Mouse (Mus musculus): ENCODE data around the gene Sgsm2.

Gene Sgsm2

DNA sequence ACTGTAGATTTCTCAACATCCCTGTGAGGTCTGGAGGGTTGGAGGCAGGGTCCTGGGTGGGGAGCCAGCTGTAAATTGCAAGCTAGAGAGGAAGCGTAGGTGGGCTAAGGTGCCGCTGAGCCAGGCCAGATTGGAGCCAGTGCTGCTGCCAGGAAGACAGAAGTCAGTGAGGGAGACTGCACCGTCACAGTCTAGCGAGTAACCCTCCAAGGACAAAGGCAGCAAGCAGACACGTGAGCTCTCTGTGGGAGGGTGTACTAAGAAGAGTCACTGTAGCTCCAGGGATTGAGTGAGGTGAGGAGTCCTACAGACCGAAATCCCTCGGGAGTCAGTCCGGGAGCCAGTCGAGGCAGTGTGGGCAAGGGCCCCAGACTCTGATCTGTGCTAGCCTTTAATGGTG is 55.5 kb downstream of the Sgsm2 start:
- in situ Hi-C loops (cut with MboI): no loop called here

DNA sequence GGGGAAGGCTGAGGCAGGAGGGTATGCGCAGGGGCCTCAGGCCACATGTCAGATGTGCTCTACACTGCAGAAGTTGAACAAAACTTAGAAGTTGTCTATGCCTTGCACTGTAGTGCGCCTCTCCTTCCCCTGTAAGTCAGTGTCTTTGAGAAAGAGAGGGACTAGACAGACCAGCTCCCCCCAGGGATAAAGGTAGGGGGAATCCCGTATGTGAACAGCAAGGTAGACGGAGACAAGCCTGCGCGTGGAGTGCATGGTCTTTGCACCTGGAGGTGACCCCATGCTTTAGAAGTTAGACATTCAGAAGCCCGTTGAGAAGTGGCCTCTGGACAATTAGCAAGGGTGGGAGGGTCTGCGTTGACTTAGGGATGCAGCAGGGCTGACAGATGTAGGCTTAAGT is 56.1 kb downstream of the Sgsm2 start:
- in situ Hi-C loops (cut with MboI): no loop called here

DNA sequence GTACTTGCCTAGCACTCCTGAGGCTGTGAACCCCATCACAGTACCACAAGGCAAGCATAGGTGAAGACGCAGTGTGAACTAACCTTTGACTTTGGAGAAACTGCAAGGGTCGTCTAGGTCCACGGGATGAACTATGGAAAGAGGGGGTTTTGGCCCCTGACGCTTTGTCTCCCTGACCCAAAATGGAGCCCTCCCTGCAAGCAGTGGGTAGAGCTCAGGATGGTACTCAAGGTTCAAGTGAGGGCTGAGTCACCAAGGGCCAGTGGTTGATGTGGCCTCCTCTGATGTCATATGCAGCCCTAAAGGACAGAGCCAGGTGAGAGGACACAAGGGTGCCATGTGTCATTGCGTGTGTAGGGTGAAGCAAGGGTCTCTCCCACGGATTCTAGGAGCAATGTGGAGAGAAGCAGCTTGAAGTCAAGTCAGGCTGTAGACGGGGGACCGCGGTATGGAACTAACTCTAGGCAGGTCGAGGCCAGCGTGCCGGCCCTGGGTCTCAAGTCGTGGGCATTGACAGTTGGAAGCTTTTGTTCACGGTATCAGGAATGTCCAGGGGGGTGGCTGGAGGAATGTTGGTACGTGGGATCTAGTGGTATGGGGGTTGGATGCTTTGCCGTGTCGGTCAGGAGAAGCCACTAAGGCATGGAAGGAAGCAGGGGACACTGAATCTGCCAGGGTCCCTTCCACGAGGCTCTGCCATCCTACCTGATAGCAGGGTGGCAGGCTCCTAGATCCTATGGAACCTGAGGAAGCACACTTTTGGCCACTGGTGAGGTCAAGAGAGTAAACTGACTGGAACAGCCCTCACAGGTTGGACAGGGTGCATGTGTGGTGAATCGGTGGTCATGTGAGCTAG is 56.8 kb downstream of the Sgsm2 start:
- in situ Hi-C loops (cut with MboI): no loop called here

DNA sequence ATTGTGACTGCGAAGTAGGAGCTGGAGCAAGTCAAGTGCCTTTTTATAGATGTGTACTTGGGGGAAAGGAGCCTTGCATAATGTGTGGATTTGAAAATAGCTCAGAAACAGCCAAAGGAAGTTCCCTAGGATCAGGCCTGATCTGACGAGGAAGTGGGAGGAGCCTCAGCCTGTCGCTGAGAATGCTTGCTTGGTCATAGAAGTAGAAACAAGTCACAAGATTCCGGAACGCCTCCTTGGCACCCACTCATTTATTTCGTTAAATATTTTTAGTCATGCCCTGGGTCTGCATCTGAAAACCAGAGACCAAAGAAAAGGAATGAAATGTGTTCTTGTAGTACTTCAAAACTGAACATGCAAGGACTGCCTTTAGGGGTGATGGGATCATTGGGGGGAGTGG is 57.9 kb downstream of the Sgsm2 start:
- in situ Hi-C loops (cut with MboI): no loop called here

DNA sequence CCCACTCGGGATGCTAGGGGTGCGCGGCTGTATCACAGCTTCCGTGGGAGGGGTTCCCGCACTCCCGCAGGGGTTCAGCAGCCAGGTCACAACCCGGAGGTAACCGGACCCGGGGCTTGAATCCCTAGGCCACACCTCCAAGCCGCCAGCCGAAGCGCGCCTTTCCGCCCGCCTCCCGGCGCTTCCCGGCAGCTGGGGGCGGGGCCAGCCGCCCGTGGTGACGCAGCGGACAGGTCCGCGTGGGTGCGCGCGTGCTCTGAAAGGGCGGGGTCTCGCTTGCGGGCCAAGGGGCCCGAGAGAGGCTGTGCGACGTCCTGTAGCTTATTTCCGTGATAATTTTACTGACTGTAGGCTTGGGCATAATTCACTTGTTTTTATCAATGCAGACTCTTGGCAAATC is 58.4 kb downstream of the Sgsm2 start:
- in situ Hi-C loops (cut with MboI): no loop called here

DNA sequence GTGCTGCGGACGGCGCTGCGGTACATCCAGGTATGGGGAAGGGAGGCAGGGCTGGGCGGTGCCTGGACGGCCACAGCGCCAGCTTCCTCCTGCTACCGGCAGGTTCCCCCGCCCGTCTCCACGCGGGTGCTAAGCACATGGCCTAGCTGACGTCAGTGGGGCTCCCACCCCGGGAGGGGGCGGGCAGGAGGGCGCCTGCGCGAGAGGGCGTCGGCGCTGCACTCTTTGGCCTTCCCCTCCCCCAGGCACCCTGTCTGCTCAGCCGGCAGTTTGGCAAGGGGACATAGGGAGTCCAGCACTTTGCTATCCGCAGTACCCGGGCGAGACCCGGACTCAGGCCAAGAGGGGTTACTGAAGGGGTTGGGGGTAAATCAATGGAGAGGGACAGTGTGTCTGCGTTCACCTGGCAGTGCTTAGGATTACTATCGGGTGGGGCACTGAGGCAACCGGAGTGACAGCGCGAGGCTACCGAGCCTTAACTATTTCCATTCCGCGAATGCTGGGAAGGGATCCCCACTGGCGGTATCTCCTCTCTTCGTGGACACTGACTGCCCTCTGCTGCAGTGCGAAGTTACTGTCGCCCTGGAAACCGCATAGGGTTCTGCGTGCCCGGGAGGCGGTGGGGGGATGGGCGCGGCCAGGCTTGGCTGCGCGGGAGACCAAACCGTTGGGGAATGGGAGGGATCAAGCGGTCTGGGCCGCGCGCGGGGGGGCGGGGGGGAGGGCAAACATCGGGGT is 59.0 kb downstream of the Sgsm2 start:
- in situ Hi-C loops (cut with MboI): no loop called here

DNA sequence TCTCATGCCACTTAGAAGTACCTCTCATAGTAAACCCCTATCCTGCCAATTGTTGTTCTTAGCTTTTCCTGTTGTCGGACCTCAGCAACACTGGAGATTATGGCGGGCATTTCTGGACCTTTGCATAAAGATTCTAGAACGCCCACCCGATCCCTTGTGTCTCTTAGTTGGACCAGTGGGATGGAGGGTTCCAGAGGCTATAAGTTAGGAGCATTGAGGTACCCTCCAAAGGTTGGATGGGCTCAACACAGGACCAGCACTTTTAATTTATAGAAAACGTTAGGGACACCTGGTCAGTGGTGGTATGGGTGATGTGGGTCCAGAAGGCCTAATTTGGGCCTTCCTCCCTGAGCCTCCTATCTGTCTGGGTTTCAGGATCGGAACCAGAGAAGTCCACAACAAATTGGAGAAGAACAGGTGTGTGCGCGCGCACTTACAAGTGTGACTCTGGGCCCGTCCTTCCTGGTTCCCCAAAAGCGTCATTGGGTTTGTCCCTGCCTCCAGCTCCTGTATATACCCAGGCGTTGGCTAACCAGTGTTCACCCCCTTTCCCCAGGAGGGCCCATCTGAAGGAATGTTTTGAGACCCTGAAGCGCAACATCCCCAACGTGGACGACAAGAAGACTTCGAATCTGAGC is 59.7 kb downstream of the Sgsm2 start:
- in situ Hi-C loops (cut with MboI): no loop called here

DNA sequence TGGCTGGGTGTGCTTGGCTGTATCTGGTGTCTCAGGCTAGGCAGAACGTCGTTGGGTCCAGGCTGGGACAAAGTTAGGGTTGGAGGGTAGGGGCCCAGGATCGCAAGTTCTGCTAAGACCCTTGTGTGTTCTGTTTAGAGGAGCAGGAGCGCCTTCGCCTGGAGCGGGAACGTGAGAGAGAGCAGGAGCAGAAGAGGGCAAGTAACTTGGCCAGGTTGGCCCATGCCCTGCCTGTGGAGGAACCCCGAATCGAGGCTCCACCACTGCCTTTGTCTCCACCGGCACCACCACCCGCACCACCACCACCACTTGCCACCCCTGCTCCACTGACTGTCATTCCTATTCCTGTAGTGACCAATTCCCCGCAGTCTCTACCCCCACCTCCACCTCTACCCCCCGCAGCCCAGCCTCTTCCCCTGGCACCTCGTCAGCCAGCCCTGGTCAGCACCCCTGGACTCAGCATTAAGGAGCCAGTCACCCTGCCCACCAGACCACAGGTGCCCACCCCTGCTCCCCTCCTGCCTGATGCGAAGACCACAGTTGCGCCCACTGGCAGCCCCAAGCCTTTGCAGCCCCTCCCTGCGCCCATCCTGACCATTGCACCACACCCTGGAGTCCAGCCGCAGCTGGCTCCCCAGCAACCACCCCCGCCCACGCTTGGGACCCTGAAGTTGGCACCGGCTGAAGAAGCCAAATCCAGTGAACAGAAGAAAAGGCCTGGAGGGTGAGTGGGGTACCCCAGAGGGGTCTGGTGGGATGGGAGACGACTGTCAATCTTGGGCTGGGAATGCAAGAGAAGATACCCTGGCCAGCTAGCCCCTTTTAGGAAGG is 60.4 kb downstream of the Sgsm2 start:
- in situ Hi-C loops (cut with MboI): no loop called here

DNA sequence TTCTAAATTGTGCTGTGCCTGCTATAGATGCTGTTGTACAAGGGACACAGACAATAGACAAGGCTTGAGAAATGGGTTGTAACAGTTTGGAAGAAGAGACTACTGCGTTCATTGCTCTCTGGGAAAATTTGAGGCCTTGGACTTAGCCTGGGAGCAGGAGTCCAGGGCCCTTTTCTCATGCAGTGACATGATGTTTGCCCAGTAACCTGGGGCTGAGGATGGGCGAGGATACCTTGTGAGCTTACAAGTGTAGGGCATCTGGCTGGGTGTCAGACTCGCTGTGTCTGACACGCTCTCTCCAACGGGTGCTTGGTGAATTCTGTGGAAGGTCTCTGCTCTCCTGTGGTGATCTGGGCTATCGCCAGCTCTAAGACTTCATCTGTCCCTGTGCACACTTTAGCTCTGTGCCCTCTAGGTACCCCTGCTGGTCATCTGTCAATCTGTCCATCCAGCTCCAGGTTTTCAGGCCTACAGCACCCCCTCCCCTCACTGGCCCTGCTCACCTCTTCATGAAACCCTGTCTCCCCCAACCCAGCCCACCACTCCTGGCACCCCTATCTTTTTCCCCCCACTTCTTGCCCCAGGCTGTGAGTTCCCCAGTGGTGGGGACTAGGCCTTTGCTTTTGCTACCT is 61.2 kb downstream of the Sgsm2 start:
- in situ Hi-C loops (cut with MboI): no loop called here

DNA sequence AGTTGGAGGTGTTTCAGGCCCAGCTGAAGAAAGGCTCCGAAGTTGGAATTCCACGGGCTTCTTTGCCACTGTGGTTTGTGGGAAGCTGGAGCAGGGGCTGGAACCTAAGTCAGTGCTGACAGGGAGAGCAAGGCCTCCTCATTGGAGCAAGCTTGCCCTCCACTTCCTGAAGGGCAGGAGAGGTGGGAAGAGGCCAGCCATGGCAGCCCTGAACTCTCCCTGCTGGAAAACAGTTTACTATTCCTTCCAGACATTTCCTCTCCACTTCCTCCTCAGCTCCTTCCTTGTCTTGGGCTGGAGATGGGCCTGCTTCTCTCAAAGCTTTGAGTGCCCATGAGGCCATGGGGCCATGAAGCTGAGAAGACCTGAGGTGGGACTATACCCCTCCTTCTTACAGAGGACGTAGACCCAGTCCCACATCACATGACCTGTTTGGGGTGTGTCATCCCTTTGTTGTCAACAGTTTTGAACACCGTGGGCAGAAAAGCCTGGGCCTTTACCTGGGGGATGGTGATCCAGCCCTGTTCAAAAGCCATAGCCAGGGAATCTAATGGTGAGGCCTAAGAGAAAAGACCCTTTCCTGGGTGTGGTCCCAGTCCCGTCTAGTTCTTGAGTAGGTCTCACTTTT is 62.1 kb downstream of the Sgsm2 start:
- in situ Hi-C loops (cut with MboI): no loop called here

DNA sequence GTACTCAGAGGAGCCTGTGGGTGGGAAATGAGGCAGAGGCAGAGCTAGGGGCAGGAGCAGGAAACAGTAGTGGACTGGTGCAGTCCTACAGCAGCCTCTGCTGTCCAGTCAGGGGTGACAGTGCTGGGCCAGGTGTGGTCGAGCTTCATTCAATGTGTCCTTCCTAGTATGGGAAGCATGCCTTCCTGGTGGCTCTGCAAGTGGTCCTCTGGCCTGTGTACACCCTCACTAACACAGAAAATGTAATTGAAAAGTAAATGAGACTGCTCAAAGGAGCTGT is 62.6 kb downstream of the Sgsm2 start:
- in situ Hi-C loops (cut with MboI): no loop called here

DNA sequence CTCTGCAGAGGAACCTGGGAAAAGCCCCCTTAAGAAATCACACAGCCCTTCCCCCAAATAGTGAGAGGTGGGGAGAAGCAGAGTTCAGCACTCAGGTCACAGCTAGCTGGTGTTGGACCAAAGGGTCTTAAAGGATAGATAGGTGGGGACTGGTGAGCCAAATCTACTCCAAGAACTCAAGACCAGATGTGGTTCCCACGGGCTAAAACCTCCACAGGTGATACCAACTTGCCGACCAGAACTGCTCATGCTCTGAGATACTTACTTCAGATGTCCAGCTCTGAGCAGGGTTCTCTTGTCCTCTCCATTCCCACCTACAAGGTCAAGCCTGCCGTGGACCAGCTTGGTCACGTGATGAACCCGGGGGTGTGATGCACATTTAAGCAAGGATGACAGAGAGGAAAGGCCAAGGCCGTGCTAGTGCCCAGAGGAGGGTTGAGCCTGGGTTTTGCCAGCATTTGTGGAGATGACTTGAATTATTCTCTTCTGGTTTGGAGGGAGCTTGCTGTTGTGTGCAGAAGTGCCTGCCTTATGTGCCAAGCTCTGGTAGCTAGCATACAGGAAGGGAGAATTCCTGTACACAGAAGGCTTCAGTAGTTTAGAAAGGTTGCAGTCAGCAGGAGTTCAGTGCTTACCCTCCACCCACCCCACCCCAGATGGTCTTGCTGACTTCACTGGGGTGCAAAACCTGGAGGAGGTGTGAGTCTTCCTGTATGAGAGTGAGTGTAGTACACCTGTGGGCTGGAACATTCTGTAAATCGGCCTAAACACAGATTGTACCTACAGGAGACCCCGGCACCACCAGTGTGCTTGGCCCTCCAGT is 63.1 kb downstream of the Sgsm2 start:
- in situ Hi-C loops (cut with MboI): no loop called here

DNA sequence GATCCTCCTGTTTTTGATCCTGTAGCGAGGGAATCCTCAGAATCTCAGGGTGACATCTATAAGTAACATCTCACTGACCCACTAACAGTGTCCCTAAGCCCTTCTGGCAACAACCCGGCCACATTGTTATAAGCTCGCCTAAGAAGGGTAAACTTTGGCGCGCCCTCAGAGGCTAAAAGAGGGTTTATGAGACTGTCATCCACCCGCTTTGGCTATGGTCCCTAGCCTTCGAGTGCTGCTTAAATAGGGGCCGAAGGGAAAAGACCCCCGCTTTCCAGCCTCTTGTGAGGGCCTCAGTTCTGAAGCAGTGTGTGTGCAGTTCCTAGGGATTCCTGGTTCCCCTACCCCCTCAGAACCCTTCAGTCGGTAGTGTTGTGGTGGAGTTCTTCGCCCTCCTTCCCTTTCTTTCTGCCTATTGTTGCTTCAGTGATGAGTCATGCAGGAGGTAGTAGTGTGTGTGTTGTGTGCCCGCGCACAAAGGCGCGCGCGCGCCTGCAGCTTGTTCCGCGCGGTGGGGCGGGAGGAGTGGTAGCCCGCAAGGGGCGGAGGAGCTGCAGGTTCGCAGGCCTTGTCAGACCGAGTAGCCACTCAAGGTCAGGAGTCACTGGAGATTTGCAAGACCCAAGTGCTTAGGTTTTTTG is 64.2 kb downstream of the Sgsm2 start:
- in situ Hi-C loops (cut with MboI): no loop called here

DNA sequence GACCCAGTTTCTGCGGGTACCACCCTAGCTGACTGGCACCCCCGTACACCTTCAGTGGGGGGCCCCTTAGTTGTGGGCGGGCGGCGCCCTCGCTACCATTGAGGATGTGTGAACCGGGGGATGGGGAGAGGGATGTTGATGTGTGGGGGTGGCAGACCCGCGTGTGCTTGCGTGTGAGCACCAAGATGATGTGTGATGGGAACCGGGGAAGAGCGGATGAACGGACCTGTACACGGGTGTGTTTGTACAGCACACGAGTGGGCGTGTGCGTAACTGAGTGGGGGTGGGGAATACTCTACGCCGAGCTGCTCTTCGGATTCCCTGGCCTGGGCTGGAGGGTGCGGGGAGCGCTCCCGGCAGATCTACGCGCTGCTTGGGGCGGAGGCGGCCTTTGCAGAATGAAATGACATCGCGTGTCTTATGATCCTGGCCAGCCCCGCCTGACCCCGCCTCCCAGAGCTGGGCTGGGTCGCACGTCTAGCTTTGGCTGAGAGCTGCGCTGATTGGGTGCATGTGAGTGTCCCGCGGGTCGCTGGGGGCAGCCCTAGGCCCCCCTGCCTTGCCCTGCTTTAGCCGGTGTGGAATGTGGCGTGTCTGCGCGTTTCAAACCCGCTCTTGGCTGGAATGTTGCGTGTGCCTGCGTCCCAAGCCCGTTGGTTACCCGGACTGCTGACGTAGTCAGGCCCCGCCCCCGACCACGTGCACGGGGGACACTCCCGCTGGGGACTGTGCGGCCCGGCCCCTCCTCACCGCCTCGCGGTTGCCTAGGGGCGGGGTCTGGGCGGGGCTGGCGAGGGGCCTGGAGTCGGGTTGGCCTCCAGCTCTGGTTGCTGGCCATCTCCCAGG is 65.0 kb downstream of the Sgsm2 start:
- in situ Hi-C loops (cut with MboI): no loop called here

DNA sequence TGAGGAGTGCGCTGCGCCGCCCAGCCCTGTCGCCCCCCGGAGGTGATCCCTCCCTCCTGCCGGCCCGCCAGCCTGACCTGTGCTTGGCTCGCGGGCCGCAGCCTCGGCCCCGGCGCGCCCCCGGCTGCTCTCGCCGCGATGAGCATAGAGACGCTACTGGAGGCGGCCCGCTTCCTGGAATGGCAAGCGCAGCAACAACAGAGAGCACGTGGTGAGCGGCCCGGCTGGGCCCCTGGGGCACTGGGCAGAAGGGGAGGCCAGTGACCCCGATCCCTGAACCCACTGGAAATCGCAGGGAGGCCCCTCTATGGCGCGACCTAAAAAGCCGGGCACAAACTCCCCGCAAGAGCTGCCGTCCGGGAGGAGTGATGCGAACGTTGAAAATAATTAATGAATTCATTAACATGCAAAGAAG is 65.7 kb downstream of the Sgsm2 start:
- in situ Hi-C loops (cut with MboI): no loop called here

DNA sequence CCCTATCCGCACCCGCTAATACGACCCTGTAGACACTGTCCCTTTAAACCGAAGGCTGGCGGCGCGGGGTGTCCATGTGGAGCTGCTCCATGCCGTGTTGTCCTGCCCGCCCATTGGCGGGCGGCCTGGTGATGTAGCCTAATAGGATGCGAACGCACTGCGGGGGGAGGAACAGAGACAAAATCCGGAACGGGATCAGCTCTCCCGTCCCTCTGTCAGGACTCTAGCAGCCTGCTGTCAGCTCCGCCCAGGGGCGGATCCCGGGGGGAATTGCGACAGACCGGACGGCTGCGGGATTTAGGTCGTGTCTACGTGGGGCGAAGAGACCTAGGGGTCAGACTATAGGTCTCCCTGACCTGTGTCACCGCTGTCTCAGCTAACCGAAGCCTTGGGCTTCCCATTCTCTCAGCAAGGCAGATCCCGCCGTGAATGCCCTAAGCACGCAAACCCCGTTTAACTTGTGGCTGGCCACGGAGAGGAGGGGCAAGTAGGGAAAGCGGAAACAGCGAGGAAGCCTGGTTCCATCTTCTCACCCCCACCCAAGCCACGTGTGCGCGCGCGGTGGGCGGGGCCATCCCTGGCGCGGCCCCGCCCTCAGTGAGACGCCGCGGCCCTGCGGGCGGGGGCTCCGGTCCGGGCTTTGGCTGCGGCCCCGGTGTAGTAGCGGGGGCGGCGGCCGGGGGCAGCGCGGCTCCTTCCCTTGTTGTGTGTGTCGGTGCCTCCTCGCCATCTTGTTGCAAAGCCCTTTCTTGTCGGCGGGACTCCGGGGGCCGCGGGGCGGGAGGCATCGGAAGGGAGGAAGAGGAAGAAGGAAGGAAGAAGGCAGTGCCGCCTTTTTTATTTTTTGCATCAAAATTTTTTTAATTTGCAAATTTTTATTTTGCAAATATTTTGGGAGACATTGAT is 66.4 kb downstream of the Sgsm2 start, which contains the start of gene Mnt:
Gene Mnt (plus strand): TSS at position 665 of the 906 bp plus-strand sequence.
- in situ Hi-C loops (cut with MboI): no loop called here

DNA sequence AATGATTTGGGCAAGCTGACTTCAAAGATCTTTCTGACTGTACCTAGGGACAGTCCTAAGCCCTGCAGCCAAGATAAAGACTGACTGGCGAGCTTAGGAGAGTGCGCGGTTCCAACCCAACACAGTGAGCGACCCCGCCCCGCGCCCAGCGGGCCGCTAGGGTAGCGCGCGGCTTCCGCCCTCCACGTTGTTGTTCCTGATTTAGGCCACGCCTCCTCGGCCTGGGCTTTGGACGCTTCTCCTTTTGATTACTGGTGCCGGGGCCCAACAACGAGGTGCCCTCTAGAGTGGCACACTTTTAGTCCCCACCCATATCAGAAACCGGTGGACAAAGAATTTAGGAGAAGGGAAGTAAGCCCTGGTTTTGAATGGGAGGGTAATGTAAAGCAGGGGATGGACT is 67.0 kb downstream of the Sgsm2 start:
- in situ Hi-C loops (cut with MboI): no loop called here
